Mouse (Mus musculus): ENCODE data around the gene Hrh1.

DNA sequence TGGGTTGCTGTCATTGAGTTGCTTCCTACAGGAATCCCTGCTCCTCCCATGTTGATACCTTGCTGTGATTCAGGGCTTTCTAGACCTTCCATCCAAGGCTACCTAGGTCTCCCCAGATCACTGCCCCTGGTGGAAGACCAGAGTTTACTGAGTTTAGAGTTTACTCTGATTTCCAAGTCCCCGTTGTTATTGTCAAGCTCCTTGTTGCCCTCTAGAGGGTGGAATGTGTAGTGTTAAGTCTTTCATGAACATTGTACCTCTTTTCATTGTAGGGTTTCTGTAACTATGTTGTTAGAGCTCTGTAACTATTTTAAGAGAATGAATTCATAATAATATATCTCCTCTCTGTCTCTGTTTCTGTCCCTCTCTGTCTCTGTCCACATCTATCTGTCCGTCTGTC is 4.4 kb downstream of the Hrh1 start:
- TF ChIP-seq CTCF (IDR thresholded peaks at IDR 0.05; ENCODE audit: extremely low read depth, insufficient read length, insufficient replicate concordance, low read depth, low read length) (0 out of 2 replicates have a peak, but pooled peaks have one; percentile 33), POLR2A (IDR thresholded peaks at IDR 0.05; ENCODE audit: low read depth, low read length) (no peak)
